Mouse (Mus musculus) embryo, embryonic 10 days (tissue): ENCODE data around the gene Prkacb.

Experiments used
- DNase-seq: peaks from one replicate; pipeline ENCODE4 v3.0.0-alpha.2; 2015; ENCODE audit warnings: low spot score

The Prkacb gene

DNA sequence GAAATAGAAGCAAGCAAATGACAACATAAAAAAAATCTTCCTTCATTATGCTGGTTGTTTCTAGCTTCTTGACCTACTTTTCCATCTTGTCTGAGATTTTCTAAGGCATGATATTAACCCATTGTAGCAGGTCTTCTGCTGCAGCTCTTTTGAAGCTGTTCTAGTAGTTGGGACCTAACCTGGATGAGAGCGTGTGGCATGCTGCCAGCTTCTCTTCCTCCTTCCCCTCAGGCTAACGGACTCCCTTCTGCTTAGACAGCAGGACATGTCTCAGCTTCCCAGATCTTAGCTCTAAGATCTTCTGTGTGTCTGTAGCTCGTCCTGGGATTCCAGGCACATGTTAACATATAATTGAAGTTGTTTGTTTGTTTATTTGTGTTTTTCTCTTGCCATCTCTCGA lies 93.1 kb downstream of the Prkacb start:
- DNase-seq = no peak

DNA sequence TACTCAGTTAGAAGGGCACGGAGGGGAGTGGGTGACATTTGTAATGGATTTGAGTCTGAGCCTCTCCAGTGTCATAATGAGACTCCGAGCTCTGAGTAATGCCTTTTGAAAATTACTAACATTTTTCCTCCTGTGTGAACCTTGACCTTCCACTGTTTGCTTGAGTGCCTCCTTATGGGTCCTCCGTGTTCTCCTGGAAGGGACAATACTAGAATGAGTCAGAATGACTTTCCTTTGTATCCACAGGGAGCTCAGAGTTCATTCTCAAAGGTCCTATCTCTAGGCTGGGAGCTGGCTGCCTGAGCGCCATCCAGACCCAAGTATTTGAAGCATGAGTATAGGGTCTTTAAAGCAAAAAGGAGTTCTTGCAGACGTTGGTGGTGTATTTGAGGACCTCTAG lies 94.5 kb downstream of the Prkacb start:
- DNase-seq = no peak

- no peak for DNase-seq
Observed at GRCm38 (mm10) chr3:146712305-146712704, 100.5 kb downstream of the Prkacb start.

- DNase-seq = no peak
Observed at GRCm38 (mm10) chr3:146711559-146711958, 101.2 kb downstream of the Prkacb start.

DNA sequence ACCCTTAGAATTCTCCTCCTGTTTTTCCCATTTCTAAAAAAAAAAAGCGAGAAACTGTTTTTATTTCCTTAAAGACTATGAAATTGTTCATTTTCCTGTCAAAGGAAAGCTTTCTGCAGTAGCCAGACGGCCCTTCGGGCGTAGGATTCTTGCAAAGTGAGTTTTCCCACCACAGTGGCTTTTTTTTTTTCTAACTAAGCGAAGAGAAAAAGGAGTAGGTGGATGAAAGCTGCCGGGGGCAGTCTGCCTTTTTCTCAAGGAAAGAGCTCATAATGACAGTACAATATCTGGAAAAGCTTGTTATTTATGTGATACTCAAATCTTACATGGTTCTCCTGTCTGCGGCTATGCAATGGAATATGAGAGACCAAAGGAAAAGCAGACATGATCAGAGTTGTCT lies 101.7 kb downstream of the Prkacb start:
- no peak for DNase-seq

DNA sequence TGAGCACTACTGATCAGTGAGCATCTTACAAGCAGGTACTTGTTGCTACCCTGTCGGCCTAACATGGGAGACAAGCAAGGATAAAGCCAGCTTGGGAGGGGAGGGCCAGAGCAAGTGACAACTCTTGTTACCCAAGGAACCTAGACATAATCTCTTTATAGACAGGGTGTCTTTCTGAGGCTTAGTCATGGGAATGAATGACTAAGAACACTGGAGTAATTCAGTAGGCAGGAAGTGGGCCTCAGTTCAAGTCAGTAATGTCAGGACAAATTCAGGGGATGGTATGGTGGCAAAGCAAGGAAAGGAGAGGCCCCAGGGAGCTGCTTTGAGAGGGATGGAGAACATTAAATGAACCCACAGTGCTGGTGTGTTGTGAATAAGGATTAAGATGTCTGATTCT lies 103.7 kb downstream of the Prkacb start:
- DNase-seq = no peak

DNA sequence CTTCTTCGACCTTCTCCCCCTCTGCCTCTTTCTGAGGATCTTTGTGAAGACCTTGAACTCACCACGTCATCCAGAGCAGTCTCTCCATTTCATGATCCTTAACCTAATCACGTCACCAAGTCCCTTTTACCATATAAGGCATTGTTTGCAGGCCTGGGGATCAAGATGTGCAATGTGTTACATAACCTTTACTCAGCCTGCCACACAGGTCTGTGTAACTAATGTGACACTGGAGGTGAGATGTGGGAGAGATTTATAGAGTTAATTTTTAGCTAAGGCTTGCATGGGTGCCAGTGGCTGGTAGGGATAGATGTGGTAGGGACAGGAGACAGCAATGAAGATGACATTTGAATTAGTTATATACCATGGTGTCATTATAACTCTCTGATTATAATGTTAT lies 104.4 kb downstream of the Prkacb start:
- DNase-seq = no peak

GRCm38 (mm10) chr3:146704099-146704498 lies 108.7 kb downstream of the Prkacb start:
- DNase-seq = no peak

DNA sequence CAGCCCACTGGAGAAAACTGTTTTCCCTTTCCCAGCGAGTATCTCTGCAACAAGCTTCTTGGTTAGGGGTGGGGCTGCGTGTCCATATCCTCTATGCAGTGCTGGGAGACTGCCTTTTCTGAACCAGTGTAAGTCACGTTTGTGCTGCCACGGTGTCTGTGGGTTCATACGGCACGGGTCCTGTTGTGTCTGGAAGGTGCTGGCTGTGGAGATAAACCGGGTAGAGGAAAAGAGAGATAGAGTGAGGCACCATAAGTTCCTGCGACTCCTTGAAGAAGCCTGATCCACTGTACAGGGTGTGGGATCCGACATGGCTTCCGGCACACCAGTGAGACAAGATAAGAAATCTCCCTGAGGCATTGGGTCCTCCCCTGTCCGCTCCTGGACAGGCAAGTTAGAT lies 112.7 kb downstream of the Prkacb start:
- no peak for DNase-seq

- no peak for DNase-seq
Observed at GRCm38 (mm10) chr3:146698982-146699381, 113.8 kb downstream of the Prkacb start.

- no peak for DNase-seq
Observed at GRCm38 (mm10) chr3:146692547-146692946, 120.2 kb downstream of the Prkacb start.

DNA sequence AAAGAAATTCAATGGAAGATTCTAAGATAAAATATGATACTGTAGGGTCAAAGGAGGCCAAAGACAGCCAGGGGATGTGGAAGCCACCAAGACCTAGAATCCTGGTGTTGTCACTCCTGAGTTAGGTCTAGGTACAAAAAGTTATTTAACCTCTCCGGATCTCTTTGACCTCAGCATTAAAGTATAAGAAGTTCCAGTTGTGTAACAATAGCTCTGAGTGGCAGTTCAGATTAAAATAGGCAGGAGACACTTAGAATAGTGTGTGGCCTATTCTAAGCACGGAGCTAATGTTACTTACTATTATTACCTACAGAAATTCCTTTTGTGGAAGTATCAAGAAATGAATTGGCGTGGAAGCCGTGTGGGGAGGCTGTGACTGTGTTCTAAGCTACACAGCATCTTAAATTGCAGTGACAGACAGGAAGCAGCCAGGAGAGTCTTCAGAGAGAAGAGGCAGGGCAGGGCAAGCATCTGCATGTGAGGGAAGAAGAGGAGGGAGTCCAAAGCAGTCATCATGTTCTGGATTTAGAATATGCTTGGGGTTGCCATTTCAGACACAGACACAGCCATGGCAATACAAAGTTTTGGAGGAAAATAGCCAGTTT lies 125.6 kb downstream of the Prkacb start:
- no peak for DNase-seq

- no peak for DNase-seq
Observed at GRCm38 (mm10) chr3:146686428-146686827, 126.4 kb downstream of the Prkacb start.

DNA sequence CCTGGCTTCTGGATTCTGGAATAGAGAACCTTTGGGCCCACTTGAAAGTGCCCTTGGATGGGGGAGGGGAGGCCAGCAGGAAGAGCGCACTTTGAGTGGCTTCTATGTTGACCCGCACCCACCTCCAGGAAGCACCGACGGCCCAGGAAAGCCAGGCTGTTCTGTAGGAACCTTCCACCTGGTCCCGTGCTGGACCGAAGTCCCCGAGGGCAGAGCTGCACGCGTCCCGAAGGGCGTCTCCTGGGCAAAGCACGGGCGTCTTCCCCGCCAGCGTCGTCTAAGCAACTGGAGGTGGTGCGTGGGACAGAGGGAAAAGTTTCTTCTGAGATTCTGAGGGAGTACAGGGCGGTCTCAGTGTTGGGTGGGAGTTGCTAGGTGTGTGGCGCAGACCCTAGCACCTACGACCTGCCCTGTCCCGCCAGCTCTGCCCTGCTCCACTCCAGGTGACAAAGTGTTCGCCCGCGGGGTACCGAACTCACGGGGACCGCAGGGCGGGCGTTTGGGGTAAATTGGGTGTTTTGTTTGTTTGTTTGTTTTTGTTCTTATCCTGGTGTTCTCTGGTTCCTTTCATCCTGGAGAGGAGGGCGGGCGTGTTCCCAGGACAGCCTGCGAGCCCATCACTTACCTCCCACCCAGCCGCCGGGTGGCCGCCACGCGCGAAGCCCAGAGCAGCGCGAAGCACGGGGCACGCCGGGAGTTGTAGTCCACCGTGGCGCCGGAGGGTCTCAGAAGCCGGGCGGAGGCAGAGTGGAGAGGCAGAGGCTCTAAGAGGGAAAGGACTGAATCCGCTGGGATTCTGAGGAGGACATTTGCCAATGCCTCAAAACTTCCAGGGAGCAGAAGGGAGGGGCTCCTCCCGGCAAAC lies 127.7 kb downstream of the Prkacb start, which contains the start of gene Samd13:
Gene Samd13, minus strand, starts transcription at position 782 of the 865 bp plus-strand sequence.
- DNase-seq = peak; percentile 87

GRCm38 (mm10) chr3:146683095-146683494 lies 129.7 kb downstream of the Prkacb start:
- DNase-seq = no peak

GRCm38 (mm10) chr3:146682140-146682651 lies 130.6 kb downstream of the Prkacb start:
- DNase-seq = peak; percentile 15

DNA sequence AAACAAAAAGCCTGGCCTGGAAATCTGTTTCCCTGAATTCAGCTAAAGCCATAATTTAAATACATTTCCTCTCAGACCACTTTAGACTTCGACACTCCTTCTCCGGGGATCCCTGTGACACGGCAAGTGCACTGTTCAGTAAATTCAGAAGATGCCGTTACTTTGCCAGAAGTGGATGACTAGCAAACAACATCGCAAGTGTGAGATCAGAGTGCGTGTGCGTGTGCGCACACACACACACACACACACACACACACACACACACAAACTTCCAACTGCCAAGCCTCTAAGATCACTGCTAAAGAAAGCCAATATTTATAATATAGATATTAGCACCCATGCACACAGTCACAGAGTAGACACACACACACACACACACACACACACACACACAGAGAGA lies 131.1 kb downstream of the Prkacb start:
- no peak for DNase-seq

DNA sequence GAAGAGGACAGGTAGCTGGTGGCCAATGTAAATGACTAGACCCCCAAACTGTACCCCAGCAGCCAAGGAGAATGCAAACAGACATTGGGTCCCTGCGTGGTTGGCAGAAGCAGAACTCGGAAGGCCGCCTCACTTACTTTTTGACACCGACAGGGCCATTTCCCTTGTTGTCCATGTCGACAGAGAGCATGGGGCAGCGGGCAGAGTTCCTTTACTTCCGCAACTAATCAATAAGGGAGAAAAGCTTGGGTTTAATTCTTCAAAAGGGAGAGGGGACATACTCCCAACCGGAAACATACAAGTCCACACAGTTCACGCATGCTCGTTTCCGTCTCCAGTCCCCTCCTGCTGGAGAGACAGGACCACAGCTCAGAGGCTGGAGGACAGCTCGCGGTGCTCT lies 132.2 kb downstream of the Prkacb start:
- no peak for DNase-seq

DNA sequence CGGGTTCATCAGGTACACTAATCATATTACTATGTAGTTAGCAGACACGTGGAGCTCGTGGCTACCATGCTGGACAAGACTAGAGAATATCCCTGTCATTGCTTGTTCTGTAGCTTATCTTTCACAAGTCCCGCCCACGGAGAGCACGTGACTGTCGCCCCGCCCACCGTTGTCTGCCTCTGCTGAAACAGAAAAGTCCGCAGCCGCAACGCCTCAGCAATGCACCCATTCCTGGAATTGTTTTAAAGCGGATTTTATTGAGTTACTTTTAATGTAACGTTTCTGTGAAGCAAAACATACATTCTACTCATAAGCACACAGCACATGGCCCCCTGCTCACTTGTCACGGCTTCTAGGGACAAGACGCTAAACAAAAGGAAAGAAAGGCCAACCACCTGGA lies 133.1 kb downstream of the Prkacb start:
- DNase-seq = no peak
